Mouse (Mus musculus): ENCODE measurements at regions not wholly inside any gene's neighbourhood (a gene's known extent, or its start where the extent isn't known, plus 50 kb on each side); places are given as distances from the start of the nearest gene placed in this dataset.

GRCm38 (mm10) chr15:60762071-60762470 is 91.5 kb downstream of the Fam84b start:
- DNase-seq (ENCODE audit: low read depth), result peak; percentile 8

- peak; percentile 43 for DNase-seq (ENCODE audit: low read depth)
These were observed 93.6 kb downstream of the Fam84b start for GRCm38 (mm10) chr15:60760015-60760437.

GRCm38 (mm10) chr15:60754246-60754645 is 99.3 kb downstream of the Fam84b start:
- DNase-seq (ENCODE audit: low read depth), result no peak

GRCm38 (mm10) chr15:60739598-60739997 is 114.0 kb downstream of the Fam84b start:
- DNase-seq (ENCODE audit: low read depth), result peak; percentile 16

- no peak for DNase-seq (ENCODE audit: low read depth)
These were observed 115.3 kb downstream of the Fam84b start for GRCm38 (mm10) chr15:60738258-60738657.

GRCm38 (mm10) chr15:60732416-60732815 is 121.2 kb downstream of the Fam84b start:
- no peak for DNase-seq (ENCODE audit: low read depth)

- no peak for DNase-seq (ENCODE audit: low read depth)
These were observed 124.8 kb downstream of the Fam84b start for GRCm38 (mm10) chr15:60728754-60729153.

- DNase-seq (ENCODE audit: low read depth), result no peak
These were observed 125.2 kb downstream of the Fam84b start for GRCm38 (mm10) chr15:60728337-60728736.

GRCm38 (mm10) chr15:60719332-60719731 is 134.2 kb downstream of the Fam84b start:
- DNase-seq (ENCODE audit: low read depth), result no peak

- DNase-seq (ENCODE audit: low read depth), result no peak
These were observed 144.9 kb downstream of the Fam84b start for GRCm38 (mm10) chr15:60708678-60709077.

- no peak for DNase-seq (ENCODE audit: low read depth)
These were observed 147.6 kb downstream of the Fam84b start for GRCm38 (mm10) chr15:60706009-60706408.

- DNase-seq (ENCODE audit: low read depth), result no peak
These were observed 152.3 kb downstream of the Fam84b start for GRCm38 (mm10) chr15:60701273-60701672.

GRCm38 (mm10) chr15:60694746-60695145 is 158.8 kb downstream of the Fam84b start:
- no peak for DNase-seq (ENCODE audit: low read depth)

- peak; percentile 36 for DNase-seq (ENCODE audit: low read depth)
These were observed 159.7 kb downstream of the Fam84b start for GRCm38 (mm10) chr15:60693751-60694500.

- no peak for DNase-seq (ENCODE audit: low read depth)
These were observed 160.6 kb downstream of the Fam84b start for GRCm38 (mm10) chr15:60692718-60693597.

- no peak for DNase-seq (ENCODE audit: low read depth)
These were observed 161.4 kb downstream of the Fam84b start for GRCm38 (mm10) chr15:60692149-60692548.

- DNase-seq (ENCODE audit: low read depth), result no peak
These were observed 176.2 kb downstream of the Fam84b start for GRCm38 (mm10) chr15:60677397-60677796.

- DNase-seq (ENCODE audit: low read depth), result no peak
These were observed 196.0 kb downstream of the Fam84b start for GRCm38 (mm10) chr15:60657572-60657971.

GRCm38 (mm10) chr15:60655113-60655512 is 198.5 kb downstream of the Fam84b start:
- no peak for DNase-seq (ENCODE audit: low read depth)

GRCm38 (mm10) chr15:60649252-60649651 is 204.3 kb downstream of the Fam84b start:
- DNase-seq (ENCODE audit: low read depth), result no peak

- DNase-seq (ENCODE audit: low read depth), result no peak
These were observed 211.8 kb downstream of the Fam84b start for GRCm38 (mm10) chr15:60641770-60642169.

GRCm38 (mm10) chr15:60633457-60633850 is 220.1 kb downstream of the Fam84b start:
- DNase-seq (ENCODE audit: low read depth), result no peak
